Mouse (Mus musculus): ENCODE measurements around the gene Armc12. TPM values are rescaled to one million over a fixed set of nuclear protein-coding genes. Genes with fewer than 3 reads are reported as not detected.

Armc12 gene
- polyA plus RNA-seq, 1 experiment: 0.05 TPM

DNA sequence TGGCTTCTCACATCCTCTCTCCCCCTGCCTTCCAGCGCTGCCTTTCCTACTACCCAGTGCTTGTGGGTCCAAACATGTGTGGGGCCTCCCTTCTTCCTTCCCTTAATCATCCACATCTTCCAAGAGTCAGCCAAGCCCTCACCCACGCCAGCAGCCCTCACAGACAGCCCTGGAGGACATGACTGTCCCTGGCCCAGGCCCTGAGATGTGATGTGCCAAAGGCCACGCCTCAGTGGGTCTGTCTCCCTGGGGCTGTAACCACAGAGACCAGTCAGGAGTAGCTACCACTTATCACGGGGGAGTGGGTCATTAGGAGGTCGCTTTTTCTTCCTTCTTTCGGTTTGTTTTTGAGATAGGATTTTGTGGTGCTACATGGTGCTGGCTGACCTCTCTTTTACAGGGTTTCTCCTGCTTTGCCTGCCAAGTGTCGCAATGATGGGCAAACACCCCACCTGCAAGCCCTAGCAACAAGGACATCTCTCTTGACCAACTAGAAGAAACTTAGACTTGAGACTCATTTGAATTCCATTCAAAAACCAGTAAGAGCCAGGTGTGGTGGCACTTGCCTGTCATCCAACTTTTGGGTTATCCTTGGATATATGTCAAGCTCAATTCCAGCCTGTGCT lies 28.3 kb upstream of the Armc12 start:
- no peak for TF ChIP-seq POLR2A (IDR thresholded peaks at IDR 0.05; ENCODE audit: borderline replicate concordance, extremely low read depth, insufficient read depth, insufficient read length, poor library complexity, severe bottlenecking)
- no peak for TF ChIP-seq CTCF (IDR thresholded peaks at IDR 0.05; ENCODE audit: borderline replicate concordance, extremely low read depth, insufficient read depth, insufficient read length)
- no peak for DNase-seq (ENCODE audit: low read depth)

DNA sequence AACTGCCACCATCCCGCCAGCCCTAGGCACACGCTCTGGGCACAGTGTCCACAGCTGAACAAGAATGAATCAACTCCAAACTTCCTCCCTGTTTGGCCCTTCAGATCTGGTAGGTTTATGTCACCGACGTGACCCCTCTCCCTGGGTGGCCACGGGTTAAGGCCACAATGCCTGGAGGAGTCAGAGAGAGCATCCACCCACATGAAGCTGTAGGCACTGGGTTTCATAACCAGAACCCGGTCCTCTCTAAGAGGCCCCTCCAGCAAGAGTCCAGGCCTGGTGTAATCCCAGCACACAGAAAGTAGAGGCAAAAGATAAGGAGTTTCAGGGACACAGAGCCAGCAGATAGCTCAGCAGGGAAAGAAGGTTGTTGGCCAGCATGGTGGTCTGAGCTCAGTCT lies 26.4 kb upstream of the Armc12 start:
- TF ChIP-seq CTCF (IDR thresholded peaks at IDR 0.05; ENCODE audit: borderline replicate concordance, extremely low read depth, insufficient read depth, insufficient read length) (no peak), POLR2A (IDR thresholded peaks at IDR 0.05; ENCODE audit: borderline replicate concordance, extremely low read depth, insufficient read depth, insufficient read length, poor library complexity, severe bottlenecking) (no peak)
- DNase-seq (ENCODE audit: low read depth): no peak

DNA sequence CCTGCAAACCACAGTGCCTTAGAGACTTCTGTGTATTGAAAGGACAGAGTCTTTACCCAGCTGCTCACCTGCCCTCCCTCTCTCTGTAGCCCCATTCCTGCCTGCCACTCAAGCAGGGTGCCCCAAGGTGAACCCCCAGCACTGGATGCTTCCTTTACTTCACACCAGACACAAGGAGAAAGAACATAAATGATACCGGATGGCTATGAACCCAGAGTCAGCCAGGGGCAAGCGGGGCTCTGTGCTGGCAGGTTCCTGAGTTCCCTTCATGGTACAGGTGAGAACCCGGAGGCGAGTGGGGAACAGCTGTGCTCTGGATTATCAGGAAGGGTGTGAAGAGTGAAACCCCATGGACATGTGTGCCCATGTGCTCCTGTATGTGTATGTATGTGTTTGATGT lies 25.0 kb upstream of the Armc12 start:
- TF ChIP-seq CTCF (IDR thresholded peaks at IDR 0.05; ENCODE audit: borderline replicate concordance, extremely low read depth, insufficient read depth, insufficient read length): no peak
- no peak for TF ChIP-seq POLR2A (IDR thresholded peaks at IDR 0.05; ENCODE audit: borderline replicate concordance, extremely low read depth, insufficient read depth, insufficient read length, poor library complexity, severe bottlenecking)

DNA sequence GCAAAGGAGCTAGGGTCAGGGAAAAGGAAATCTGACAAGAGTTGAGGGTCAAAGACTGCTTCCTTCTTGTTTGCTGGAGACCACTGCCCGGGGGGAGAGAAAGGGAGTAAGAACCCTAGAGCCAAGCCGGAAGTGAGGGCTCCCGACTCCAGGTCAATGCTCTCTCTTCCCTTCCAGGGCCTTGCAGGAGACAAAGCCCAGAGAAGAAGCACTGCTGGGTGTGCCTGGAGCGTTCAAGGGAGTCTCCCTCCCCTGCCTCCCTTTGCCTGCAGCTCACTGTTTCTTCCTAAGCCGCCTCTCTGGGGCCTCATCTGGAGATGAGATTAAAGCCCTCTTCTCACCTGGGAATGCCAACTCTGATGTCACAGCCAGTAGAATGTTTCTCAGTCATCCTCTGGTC lies 23.7 kb upstream of the Armc12 start:
- no peak for DNase-seq (ENCODE audit: low read depth)

More for the DNA sequence above, 25.0 kb upstream of the Armc12 start:
- DNase-seq (ENCODE audit: low read depth): no peak

DNA sequence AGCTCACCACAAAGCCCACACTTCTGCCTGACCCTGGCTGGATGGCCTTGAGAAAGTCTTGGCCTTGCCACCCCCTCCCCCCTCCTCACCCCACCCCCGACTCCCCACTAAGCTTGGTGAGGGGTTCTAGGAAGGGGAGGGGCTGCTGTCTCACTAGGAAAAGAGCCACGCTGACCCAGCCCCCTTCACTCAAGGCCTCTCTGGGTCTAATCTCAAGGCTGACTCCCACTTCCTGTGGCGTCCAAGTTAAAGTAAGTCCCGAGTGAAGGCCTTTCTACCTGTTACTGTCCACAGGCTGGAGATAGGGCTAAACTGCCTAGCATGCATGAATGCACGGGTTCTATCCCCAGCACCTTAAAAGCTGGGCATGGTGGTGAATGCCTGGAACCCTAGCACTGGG lies 23.1 kb upstream of the Armc12 start:
- no peak for DNase-seq (ENCODE audit: low read depth)
- TF ChIP-seq CTCF (IDR thresholded peaks at IDR 0.05; ENCODE audit: borderline replicate concordance, extremely low read depth, insufficient read depth, insufficient read length) (no peak), POLR2A (IDR thresholded peaks at IDR 0.05; ENCODE audit: borderline replicate concordance, extremely low read depth, insufficient read depth, insufficient read length, poor library complexity, severe bottlenecking) (no peak)

More for the DNA sequence above, 23.7 kb upstream of the Armc12 start:
- no peak for TF ChIP-seq CTCF (IDR thresholded peaks at IDR 0.05; ENCODE audit: borderline replicate concordance, extremely low read depth, insufficient read depth, insufficient read length)
- TF ChIP-seq POLR2A (IDR thresholded peaks at IDR 0.05; ENCODE audit: borderline replicate concordance, extremely low read depth, insufficient read depth, insufficient read length, poor library complexity, severe bottlenecking): no peak

DNA sequence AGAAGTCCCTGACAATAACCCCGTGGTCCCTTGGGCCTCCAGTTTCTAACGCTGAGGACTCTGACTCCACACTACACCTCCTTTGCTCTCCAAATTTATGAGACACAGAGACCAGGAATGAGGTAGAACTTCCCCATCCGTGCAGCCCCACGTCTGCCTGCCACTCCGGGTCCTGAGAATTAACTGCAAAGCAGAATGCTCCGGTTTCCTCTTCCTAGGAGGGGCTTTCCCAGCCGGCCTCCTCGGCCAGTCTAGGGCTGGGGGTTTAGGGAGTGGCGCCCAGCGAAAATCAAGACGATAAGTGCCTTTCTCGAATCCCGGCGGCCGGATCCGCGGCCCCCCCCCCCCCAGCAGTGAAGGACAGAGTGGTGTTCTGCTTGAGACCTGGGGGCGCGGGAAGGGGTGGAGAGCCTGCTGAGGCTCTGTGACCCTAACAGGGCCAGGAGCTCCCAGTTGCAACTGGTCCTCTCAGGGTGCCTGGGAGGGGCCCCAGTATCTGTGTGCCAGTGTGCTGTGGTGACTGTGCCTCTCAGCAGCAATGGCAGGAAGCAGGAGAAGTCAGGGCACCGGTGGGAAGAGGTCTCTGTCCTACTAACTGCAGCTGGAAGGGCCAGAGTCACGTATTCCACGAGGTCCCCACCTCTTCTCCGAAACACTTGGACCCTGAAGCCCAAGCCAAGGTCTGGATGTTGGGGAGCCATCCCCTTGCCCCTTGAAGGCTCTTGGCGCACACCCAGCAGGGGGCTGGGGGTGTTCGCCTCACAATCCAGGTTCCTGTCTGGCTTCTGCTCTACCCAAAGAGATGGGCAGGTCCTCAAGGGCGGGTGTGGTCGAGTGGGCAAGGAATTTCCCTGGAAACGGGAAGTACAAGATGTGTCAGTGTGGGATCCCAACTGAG lies 19.9 kb upstream of the Armc12 start:
- no peak for DNase-seq (ENCODE audit: low read depth)
- TF ChIP-seq POLR2A (IDR thresholded peaks at IDR 0.05; ENCODE audit: borderline replicate concordance, extremely low read depth, insufficient read depth, insufficient read length, poor library complexity, severe bottlenecking): no peak

DNA sequence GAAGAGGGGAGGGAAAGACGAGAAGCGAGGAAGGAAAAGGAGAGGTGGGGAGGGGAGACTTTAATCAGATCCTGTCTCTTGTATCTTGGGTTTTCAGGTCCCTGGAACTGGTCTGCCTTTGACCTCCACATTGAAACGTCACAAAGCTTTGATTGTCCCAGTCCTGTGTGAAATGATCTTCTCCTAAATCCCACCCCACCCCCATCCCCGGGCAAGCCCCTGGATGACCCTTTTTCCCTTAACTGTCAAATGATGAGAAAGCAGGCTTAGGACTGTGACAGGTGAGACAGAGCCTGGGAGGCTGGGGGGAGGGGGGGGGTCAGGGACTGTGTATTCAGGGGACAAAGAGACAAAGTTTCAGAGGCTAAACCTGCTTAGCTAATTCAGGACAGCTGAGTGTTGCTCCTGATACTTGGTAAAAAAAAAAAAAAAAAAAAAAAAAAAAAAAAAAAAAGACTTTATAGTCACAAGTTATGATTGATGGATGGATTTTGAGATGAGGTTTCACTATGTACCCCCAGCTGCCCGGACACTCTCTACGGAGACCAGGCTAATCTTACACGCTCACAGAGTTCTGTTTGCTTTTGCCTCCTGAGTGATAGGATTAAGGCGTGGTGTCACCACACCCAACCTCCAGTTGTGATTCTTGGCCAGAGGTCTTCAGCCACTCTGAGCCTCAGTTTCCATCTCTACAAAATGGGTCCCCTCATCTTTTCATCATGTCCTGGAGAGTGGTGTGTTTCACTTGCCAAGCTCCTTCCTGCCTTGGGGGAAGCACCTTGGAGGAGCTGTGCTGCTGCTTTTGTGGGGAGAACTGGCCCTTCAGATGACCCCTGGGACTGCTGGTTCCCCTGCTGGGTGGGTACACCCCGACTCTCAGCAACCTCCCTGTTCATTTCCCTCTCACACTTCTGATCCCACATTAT lies 18.7 kb upstream of the Armc12 start:
- TF ChIP-seq CTCF (IDR thresholded peaks at IDR 0.05; ENCODE audit: borderline replicate concordance, extremely low read depth, insufficient read depth, insufficient read length) (no peak), POLR2A (IDR thresholded peaks at IDR 0.05; ENCODE audit: borderline replicate concordance, extremely low read depth, insufficient read depth, insufficient read length, poor library complexity, severe bottlenecking) (no peak)
- DNase-seq (ENCODE audit: low read depth): no peak

DNA sequence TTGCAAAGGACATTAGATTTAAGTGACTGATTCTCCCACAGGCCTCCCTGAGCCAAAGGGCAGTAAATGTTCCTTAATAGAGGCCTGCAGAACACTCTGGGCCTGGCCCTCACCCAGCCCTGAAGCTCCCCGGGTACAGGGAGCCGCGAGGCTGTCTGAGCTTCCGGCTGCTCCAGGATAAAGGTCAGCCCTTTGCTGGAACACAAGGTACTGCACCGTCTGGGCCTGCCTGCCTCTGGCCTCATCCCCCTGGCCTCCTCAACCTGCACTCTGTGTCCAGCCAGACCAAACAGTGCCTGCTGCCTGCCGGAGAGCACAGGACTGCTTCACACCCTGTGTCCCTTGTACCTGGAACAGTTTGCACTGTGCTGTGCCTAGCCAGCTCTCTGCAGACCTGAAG lies 17.9 kb upstream of the Armc12 start:
- TF ChIP-seq POLR2A (IDR thresholded peaks at IDR 0.05; ENCODE audit: borderline replicate concordance, extremely low read depth, insufficient read depth, insufficient read length, poor library complexity, severe bottlenecking) (no peak), CTCF (IDR thresholded peaks at IDR 0.05; ENCODE audit: borderline replicate concordance, extremely low read depth, insufficient read depth, insufficient read length) (no peak)
- DNase-seq (ENCODE audit: low read depth): no peak

DNA sequence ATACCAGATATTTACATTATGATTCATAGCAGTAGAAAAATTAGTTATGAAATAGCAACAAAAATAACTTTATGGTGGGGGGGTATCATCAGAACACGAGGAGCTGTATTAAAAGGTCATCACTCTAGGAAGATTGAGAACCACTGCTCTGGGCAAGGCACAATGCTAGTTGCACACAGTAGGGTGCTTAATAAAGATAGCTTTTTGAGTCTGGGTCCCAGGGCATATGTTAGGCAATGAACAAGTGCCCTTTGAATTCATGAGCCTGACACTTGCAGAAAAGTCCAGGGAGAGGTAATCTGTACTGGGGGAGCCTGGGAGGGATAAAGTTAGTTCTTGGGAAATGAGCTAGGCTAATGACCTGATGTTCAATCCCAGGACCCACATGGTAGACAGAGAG lies 17.3 kb upstream of the Armc12 start:
- TF ChIP-seq POLR2A (IDR thresholded peaks at IDR 0.05; ENCODE audit: borderline replicate concordance, extremely low read depth, insufficient read depth, insufficient read length, poor library complexity, severe bottlenecking) (no peak), CTCF (IDR thresholded peaks at IDR 0.05; ENCODE audit: borderline replicate concordance, extremely low read depth, insufficient read depth, insufficient read length) (no peak)
- no peak for DNase-seq (ENCODE audit: low read depth)

DNA sequence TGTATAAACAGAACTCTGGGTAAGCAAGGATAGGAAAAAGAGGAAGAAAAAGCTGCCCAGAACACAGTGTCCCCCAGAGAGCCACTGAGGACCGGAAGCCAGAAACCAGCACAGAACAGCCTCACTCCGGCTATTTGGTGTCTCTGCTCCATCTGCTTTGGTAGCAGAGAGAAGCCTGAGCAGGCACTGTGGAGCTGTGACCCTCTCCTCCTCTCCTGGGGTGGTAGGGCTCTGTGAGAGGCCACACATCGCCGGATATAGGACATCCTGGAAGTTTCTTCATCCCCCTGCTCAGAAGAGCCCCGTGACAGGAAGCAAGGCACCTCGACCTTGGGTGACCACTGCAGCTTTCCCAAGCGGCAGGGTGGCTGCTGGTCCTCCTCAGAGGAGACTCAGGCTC lies 16.8 kb upstream of the Armc12 start:
- TF ChIP-seq POLR2A (IDR thresholded peaks at IDR 0.05; ENCODE audit: borderline replicate concordance, extremely low read depth, insufficient read depth, insufficient read length, poor library complexity, severe bottlenecking) (no peak), CTCF (IDR thresholded peaks at IDR 0.05; ENCODE audit: borderline replicate concordance, extremely low read depth, insufficient read depth, insufficient read length) (no peak)
- DNase-seq (ENCODE audit: low read depth): no peak

DNA sequence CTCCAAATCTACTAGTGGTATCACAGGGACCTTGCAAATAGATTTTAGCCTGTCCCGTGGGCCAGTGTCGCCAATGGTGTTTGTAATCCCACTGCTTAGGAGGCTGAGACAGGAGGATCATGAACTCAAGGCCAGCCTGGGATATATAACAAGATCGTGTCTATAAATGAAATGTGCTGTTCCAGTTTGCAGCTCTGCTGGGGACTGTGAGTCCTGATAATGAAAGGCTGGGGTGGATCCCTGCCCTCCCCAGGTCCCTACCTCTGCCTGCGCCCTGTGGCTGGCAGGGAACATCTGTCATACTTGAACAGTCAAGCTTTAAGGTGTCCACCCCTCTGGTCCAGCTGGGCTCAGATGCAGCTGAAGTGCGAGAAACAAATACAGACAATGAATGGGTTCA lies 16.1 kb upstream of the Armc12 start:
- TF ChIP-seq POLR2A (IDR thresholded peaks at IDR 0.05; ENCODE audit: borderline replicate concordance, extremely low read depth, insufficient read depth, insufficient read length, poor library complexity, severe bottlenecking) (no peak), CTCF (IDR thresholded peaks at IDR 0.05; ENCODE audit: borderline replicate concordance, extremely low read depth, insufficient read depth, insufficient read length) (no peak)
- DNase-seq (ENCODE audit: low read depth): no peak

Data from brain, embryonic 14.5 days (tissue).